Mouse (Mus musculus) heart, postnatal 25 days (tissue): ENCODE data around the gene Cyp2w1. TPM values are rescaled to one million over a fixed set of nuclear protein-coding genes. Genes with fewer than 3 reads are reported as not detected.

Experiments
- DNase-seq: peaks from one replicate; pipeline ENCODE4 v3.0.0; 2022; ENCODE audit warnings: low spot score
- intact Hi-C: fragments of 180-260 bp; cut with DNase I; formaldehyde crosslinking; loops from one replicate; pipeline ENCODE4 v1.15.1; 2025
- microRNA-seq: library from miRNA; unstranded; fragments of <30 nt; microRNA quantifications from one replicate; pipeline ENCODE4 v1.2.0, GENCODE M21; 2022
- total RNA-seq, 2 experiments: library from RNA; stranded (reverse); gene quantifications; 2 replicates each; pipeline ENCODE4 v1.2.3; 2021

Cyp2w1 gene
- total RNA-seq, 2 experiments from 2014 or later, result not detected

DNA sequence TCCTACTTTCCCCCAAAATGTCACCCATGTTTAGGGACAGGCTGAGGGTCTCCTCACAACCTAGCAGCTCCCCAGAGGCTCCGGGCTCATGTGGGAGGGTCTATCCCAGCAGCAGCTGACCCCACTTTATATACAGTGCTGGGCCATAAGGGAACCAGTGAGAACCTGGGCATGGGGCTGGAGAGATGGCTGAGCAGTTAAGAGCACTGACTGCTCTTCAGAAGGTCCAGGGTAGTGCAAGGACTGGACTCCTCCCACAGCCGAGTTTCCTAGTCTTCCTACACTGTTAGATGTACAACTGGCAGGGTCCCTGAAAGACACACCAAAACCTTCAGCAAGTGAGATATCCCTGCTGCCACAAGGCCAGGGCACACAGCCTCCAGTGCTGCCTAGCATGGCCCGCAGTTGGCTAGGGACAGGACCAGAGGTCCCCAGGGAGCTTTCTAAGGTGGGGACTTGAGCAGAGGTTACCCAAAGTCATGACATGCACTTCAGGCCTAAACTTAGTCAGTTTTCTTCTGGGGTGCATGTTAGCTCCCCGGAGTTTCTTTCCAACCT, 45.0 kb downstream of the Cyp2w1 start:
- intact Hi-C loops, result no loop called here

DNA sequence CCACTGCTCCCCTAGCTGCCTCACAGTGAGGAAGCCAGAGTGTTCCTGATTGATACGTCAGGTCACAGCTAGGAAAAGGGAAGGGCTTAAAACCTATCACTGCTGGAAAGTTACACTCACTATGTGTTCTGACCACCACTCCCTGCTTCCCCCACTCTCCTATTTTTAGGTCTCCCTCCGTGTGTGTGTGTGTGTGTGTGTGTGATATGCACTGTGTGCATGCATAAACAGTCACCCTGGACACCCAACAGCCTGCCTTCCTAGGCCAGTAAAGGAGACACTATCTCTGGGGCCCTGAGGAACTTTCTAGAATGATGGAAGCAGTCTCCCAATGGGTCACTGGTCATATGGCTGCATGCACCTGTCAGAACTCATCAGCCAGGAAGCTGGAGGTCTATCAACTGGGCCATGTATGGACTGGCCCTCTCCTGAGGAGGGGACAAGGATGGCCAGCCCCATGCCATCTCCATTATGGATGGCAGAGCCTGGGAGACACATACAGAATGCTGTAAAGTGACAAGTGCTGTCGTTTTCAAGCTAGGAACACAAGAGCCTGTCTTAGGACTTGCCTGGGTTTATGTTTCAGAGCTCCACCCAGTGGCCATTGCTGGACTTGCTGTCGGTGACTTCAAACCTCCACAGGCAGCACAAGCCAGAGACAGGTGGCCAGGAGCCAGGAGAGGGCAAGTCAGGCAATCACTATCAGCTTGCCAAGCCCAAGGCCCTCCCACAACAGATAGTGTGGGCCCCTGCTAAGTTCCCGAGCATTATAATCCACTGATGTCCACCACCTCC, 45.7 kb downstream of the Cyp2w1 start:
- DNase-seq, result peak; percentile 88
- intact Hi-C loops, result loop anchor here (1.0 kb wide), 1 partner anchor 34 kb away; no protein-coding TSS in a partner anchor

More for the DNA sequence above, 45.0 kb downstream of the Cyp2w1 start:
- no peak for DNase-seq

DNA sequence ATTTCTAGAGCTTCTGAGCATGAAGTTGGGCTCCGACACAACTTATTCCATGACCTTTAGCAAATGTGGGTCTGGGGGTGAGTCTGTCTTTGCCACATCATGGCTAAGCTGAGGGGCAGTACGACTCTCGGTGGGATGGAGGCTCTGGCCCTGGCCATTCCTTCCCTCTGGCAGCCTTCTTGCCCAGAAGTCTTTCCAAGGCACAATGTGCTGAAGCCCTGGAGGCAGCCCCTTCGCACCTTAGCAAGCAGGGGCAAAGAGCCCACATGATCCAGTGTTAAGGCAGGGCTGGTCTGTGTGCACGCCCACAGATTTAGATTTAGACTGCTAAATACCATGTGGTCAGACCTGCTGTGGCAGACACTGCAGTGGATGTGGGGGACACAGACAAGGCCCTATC, 46.4 kb downstream of the Cyp2w1 start:
- intact Hi-C loops, result loop anchor here (1.0 kb wide), 1 partner anchor 34 kb away; no protein-coding TSS in a partner anchor
- no peak for DNase-seq

DNA sequence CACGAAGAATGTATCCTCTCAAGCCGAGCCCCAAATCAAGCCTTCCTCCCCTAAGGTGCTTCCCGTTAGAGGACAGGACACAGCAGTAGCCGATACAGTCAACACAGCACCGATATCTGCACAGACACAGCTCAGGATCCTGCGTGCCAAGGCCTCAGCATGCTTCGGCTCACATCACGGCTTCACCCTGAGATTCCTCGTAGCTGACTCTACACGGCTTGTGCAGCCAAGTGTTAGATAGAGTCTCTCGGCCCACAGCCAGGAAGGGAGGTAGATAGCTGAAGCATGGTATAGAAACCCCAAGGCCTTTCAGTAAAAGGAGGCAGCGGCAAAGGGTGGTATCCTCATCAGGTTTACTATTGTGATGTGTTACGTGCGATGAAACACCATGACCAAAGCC, 47.6 kb downstream of the Cyp2w1 start:
- intact Hi-C loops, result loop anchor here (5.0 kb wide), 1 partner anchor 47 kb away; no protein-coding TSS in a partner anchor
- no peak for DNase-seq

DNA sequence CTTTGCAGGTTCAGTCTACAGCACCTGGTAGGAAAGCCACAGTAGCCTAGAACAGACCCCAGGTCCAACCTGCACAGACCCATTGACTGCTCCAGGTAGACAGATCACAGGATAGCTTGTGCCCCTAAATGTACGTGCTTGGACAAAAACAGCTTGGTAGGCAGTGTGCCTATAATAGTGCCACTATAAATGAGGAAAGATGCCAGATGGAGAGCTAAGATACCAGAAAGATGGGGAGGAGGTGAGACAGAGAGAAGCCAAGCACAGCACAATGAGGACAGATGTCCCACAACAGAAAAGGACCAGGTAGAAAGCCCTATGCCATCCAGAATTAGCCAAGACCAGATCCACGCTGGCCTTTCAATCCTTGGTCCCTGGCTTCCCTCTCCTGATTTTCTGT, 49.7 kb downstream of the Cyp2w1 start:
- DNase-seq, result no peak
- intact Hi-C loops, result loop anchor here (5.0 kb wide), 1 partner anchor 45 kb away; no protein-coding TSS in a partner anchor

DNA sequence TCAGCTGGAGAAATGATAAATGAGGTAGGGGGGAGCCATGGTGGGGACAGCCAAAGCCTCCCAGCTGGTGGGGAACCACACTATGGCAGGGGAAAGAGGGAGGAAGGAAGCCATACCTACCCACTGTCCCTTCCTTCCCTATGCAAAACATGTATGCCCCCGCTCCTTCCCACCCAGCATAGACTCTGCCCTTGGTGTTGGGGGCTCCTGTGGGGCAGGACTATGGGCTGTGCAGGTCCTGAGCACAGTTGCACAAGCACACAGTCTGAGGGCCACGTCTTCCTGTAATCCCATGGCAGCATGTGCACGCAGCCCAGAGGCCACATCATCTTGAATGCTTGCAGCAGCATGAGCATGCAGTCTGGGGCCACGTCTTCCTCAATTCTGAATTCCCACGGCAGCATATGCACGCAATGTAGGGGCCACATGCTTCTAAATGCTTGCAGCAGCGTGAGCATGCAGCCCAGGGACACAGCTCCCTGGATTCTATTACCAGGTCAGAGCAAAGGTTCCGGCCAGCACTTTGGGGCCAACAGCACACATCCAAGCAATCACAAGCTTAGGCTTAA, 51.4 kb downstream of the Cyp2w1 start:
- intact Hi-C loops, result loop anchor here (5.0 kb wide), 1 partner anchor 44 kb away; no protein-coding TSS in a partner anchor
- DNase-seq, result no peak

DNA sequence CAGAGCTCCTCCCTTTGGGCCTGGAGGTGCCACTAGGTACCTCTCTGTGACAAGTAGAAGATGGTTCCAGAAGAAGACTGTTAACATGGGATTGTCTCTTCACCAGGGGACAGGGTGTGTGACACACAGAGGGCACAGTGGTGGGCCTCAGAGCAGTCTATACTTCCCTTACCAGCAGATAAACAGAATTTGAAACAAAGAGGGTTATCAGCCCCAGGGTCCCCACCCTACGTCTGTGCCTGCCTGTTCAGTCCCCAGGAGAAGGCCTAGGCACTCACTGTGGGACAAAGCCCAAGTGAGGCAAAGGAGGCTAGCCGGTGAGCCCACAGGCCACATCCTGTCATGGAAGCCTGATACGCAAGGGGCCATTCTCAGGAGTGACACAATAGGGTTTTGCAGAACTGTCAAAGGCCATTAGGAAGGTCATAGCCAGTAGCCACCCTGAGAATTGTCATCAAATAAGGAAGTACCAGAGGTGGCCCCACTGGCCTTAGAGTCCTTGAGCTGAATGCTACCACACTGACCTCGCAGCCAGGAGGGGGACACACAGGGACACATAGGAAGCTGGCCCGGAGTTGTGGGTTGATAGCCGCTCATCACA, 52.5 kb downstream of the Cyp2w1 start, which contains the start of gene C130050O18Rik:
TSS of gene C130050O18Rik (plus strand) at position 480 of the 601 bp plus-strand sequence.
- intact Hi-C loops, result loop anchor here (5.0 kb wide), 2 partner anchors 42 to 77 kb away; partner anchors contain the start of gene Zfand2a
- no peak for DNase-seq

DNA sequence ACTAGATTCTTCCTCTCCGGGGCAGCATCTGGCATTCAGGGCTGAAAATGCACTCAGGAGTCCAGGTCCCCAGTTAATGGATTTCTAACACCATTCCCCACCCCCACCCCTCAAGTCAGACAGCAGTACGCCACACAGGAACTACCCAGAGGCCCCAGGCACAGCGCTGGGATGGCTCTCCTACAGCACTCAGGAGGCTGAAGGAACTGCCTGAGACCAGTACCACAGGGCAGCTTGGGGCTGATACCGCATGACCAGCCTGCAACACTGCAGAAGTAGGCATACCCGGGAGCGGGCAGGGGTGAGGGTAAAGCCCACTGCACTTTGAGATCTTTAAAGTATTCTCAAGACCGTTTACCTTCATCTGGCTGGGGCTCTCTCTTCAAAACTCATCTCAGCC, 53.1 kb downstream of the Cyp2w1 start:
- intact Hi-C loops, result loop anchor here (5.0 kb wide), 1 partner anchor 77 kb away; the partner anchor contains the start of gene Zfand2a
- DNase-seq, result no peak

DNA sequence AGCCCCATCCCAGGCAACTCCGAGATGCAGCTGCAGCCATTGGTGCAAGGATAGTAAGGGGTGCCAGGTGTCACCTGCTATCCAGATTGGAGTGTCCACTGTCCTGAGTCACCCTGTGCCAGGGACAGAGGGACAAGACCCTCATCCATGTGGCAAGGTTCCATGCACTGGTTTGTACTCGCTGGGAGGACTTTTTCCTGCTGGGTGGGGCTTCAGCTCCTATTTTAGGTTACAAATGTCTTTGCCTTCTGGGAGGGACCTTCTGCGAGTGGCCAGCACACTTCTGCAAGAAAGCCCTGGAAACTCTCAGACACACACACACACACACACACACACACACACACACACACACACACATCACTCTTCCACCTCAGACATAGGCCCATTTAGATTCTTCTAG, 53.5 kb downstream of the Cyp2w1 start:
- no peak for DNase-seq
- intact Hi-C loops, result loop anchor here (5.0 kb wide), 1 partner anchor 76 kb away; the partner anchor contains the start of gene Zfand2a

Small RNA genes within 50 kb of the gene (microRNA-seq; reads per million reads assigned to microRNA genes)
- 423 reads per million, percentile 74 among the genes with 10 or more reads in this experiment for gene Mir339

Other genes with a start within 250 kb of the Cyp2w1 start
- 1 to 10 TPM; 1.7 to 2.5 TPM for gene Prkar1b, start 202.6 kb upstream of the Cyp2w1 start, total RNA-seq
- gene Dnaaf5, start 202.4 kb upstream of the Cyp2w1 start, total RNA-seq, result 10 to 100 TPM; 14.5 to 21.9 TPM
- 10 to 100 TPM; 42.4 to 53.7 TPM for gene Sun1, start 152.0 kb upstream of the Cyp2w1 start, total RNA-seq
- 10 to 100 TPM; 40.9 to 45.2 TPM for gene Get4, start 100.3 kb upstream of the Cyp2w1 start, total RNA-seq
- 1 to 10 TPM; 1.4 to 1.5 TPM for gene Adap1, start 27.0 kb upstream of the Cyp2w1 start, total RNA-seq
- 10 to 100 TPM; 82.2 to 91.1 TPM for gene Cox19, start 1.2 kb upstream of the Cyp2w1 start, total RNA-seq
- gene Gpr146, start 25.1 kb downstream of the Cyp2w1 start, total RNA-seq, result 10 to 100 TPM; 35.3 to 58.5 TPM
- under 1 TPM; 0.70 to 0.78 TPM for gene C130050O18Rik, start 52.7 kb downstream of the Cyp2w1 start, total RNA-seq
- gene Gper1, start 70.5 kb downstream of the Cyp2w1 start, total RNA-seq, result 1 to 10 TPM; 1.3 to 2.1 TPM
- 1 to 10 TPM; 5.0 to 5.3 TPM for gene 3110082I17Rik, start 107.9 kb downstream of the Cyp2w1 start, total RNA-seq
- 10 to 100 TPM; 15.1 to 16.5 TPM for gene Zfand2a, start 131.9 kb downstream of the Cyp2w1 start, total RNA-seq
- not detected for gene Uncx, start 190.9 kb downstream of the Cyp2w1 start, total RNA-seq